Comparison of ENCODE assay signal across 10 mouse cellular contexts in genomic region chr11:103666181-103666906, GRCm38 (mm10). TPM values are rescaled to one million over a fixed set of nuclear protein-coding genes. Genes with fewer than 3 reads are reported as not detected.
DNase-seq lines count a peak whose midpoint lies in the region; ATAC-seq and TF ChIP-seq lines count a peak whose summit lies in the region.
"Had no signal": no experiment of that assay in that cellular context is flagged by ENCODE, and none has a peak within 500 bp of the region (broad histone marks: within the 10 kb centered on the region; RNA-seq: fewer than 3 reads in every experiment).

No protein-coding gene starts in this region.

- ATAC-seq in forebrain, embryonic 15.5 days (replicated peaks): peak; percentile 89
- peak; percentile 79 for ATAC-seq in neural tube, embryonic 14.5 days (ENCODE audit: low read depth)

- peak overlapping the region; percentile 82 for H3K27ac ChIP-seq in forebrain, embryonic 15.5 days (replicated peaks)
- no peak overlapping the region for H3K27ac ChIP-seq in neural tube, embryonic 14.5 days (ENCODE audit: low read depth, low read length)

- H3K4me2 ChIP-seq in forebrain, embryonic 15.5 days (replicated peaks): peak overlapping the region; percentile 19
- H3K4me2 ChIP-seq in neural tube, embryonic 14.5 days (ENCODE audit: low read depth, low read length): no peak overlapping the region

- no peaks in the 10 kb centered on the region; the same call in 1 of the 2 replicates for H3K27me3 ChIP-seq in forebrain, embryonic 15.5 days
- H3K27me3 ChIP-seq in neural tube, embryonic 14.5 days (ENCODE audit: control insufficient read depth, insufficient read depth, low read length): no peaks in the 10 kb centered on the region

- H3K36me3 ChIP-seq in forebrain, embryonic 15.5 days: no peaks in the 10 kb centered on the region
- no peaks in the 10 kb centered on the region for H3K36me3 ChIP-seq in neural tube, embryonic 14.5 days (ENCODE audit: control insufficient read depth, insufficient read depth, low read length)

- H3K9me3 ChIP-seq in forebrain, embryonic 15.5 days: no peaks in the 10 kb centered on the region
- no peaks in the 10 kb centered on the region for H3K9me3 ChIP-seq in neural tube, embryonic 14.5 days (ENCODE audit: control insufficient read depth, low read length)

- no peak for TF ChIP-seq POLR2A in lung, adult 2 months (IDR thresholded peaks at IDR 0.05; ENCODE audit: borderline replicate concordance, extremely low read depth, low read depth, low read length)

- H3K4me3 ChIP-seq in forebrain, embryonic 15.5 days: no peak overlapping the region
- H3K4me3 ChIP-seq in neural tube, embryonic 14.5 days (ENCODE audit: low read depth, low read length): no peak overlapping the region
- no peak overlapping the region for H3K4me3 ChIP-seq in lung, adult 2 months (replicated peaks; ENCODE audit: extremely low read depth, low read depth, low read length)
- H3K4me3 ChIP-seq: myocyte had no signal

- peak; percentile 34 for DNase-seq in cerebellum, adult 11-12 months
- DNase-seq in layer of hippocampus, postnatal 25 days (ENCODE audit: extremely low spot score in 1 of 2, low spot score in 1 of 2): peak; percentile 41 to 48
- DNase-seq in lung, adult 2 months: no peak
- no peak for DNase-seq in gastrocnemius, postnatal 4 days (ENCODE audit: low spot score in 2 of 2)
- no peak for DNase-seq in T-cell, adult 2 months (ENCODE audit: low spot score)
- no peak for DNase-seq in heart, postnatal 36 days

- 9% methylated on average over 10 of the region's 10 CpGs for WGBS in forebrain, embryonic 15.5 days
- 33% methylated on average over 10 of the region's 10 CpGs for WGBS in neural tube, embryonic 14.5 days
- WGBS in lung, adult 2 months: 42% methylated on average over 10 of the region's 10 CpGs

- H3K4me1 ChIP-seq in forebrain, embryonic 15.5 days: peaks cover 29% of the 10 kb centered on the region
- H3K4me1 ChIP-seq in neural tube, embryonic 14.5 days (ENCODE audit: control insufficient read depth, insufficient read depth, low read length): 0 out of 2 replicates have a peak, but pooled peaks cover 9% of the 10 kb centered on the region
- H3K4me1 ChIP-seq in lung, adult 2 months (ENCODE audit: control insufficient read depth, insufficient read depth, low read length): peaks cover 10% of the 10 kb centered on the region

- TF ChIP-seq CTCF in lung, adult 2 months (IDR thresholded peaks at IDR 0.05; ENCODE audit: insufficient read depth, low read length): no peak

- no peak overlapping the region for H3K9ac ChIP-seq in forebrain, embryonic 15.5 days (replicated peaks)
- H3K9ac ChIP-seq in neural tube, embryonic 14.5 days (replicated peaks; ENCODE audit: low read depth, low read length): no peak overlapping the region

- intact Hi-C loops in heart, postnatal 36 days (cut with DNase I): no loop called here

RNA-seq across cellular contexts. Expression of gene Rprml, which starts 17.0 kb away (rescaled TPM):
- 8.8 TPM in 2 replicates for polyA plus RNA-seq in forebrain, embryonic 15.5 days (2015; fragmentation: Nextera tagmentation; extraction: Ambion mirVana)
- total RNA-seq in layer of hippocampus, postnatal 25 days (2021): 100 to 1,000 TPM; 117 to 122 TPM
- 0.27 TPM in 1 of 2 replicates, not detected in the other for polyA plus RNA-seq in neural tube, embryonic 14.5 days (2014; fragmentation: Nextera tagmentation; extraction: Ambion mirVana)
- 10.4 and 13.2 TPM in 2 replicates for polyA plus RNA-seq in lung, adult 2 months (2012; rRNA removed)
- total RNA-seq in gastrocnemius, postnatal 4 days (2021): under 1 TPM in 1 of 2 experiments, not detected in 1; 0.27 TPM
- total RNA-seq in heart, postnatal 36 days (2021): not detected

RNA-seq across cellular contexts. Expression of gene Lyzl6, which starts 27.7 kb away (rescaled TPM):
- polyA plus RNA-seq in forebrain, embryonic 15.5 days (2015; fragmentation: Nextera tagmentation; extraction: Ambion mirVana): not detected in 2 replicates
- not detected for total RNA-seq in layer of hippocampus, postnatal 25 days (2021)
- polyA plus RNA-seq in neural tube, embryonic 14.5 days (2014; fragmentation: Nextera tagmentation; extraction: Ambion mirVana): not detected in 2 replicates
- polyA plus RNA-seq in lung, adult 2 months (2012; rRNA removed): not detected in 2 replicates
- total RNA-seq in gastrocnemius, postnatal 4 days (2021): not detected
- not detected for total RNA-seq in heart, postnatal 36 days (2021)
- polyA plus RNA-seq: large intestine, adult 2 months; myocyte had no signal

RNA-seq across cellular contexts. Expression of gene Gosr2, which starts 31.4 kb away (rescaled TPM):
- polyA plus RNA-seq in forebrain, embryonic 15.5 days (2015; fragmentation: Nextera tagmentation; extraction: Ambion mirVana): 103 TPM in 2 replicates
- 10 to 100 TPM; 68.3 to 71.6 TPM for total RNA-seq in layer of hippocampus, postnatal 25 days (2021)
- 76.3 and 88.8 TPM in 2 replicates for polyA plus RNA-seq in neural tube, embryonic 14.5 days (2014; fragmentation: Nextera tagmentation; extraction: Ambion mirVana)
- 60.4 and 78.2 TPM in 2 replicates for polyA plus RNA-seq in lung, adult 2 months (2012; rRNA removed)
- 10 to 100 TPM; 67.1 to 68.6 TPM for total RNA-seq in gastrocnemius, postnatal 4 days (2021)
- total RNA-seq in heart, postnatal 36 days (2021): 10 to 100 TPM; 34.7 to 34.9 TPM

RNA-seq across cellular contexts. Expression of gene Gm884, which starts 45.4 kb away (rescaled TPM):
- polyA plus RNA-seq in forebrain, embryonic 15.5 days (2015; fragmentation: Nextera tagmentation; extraction: Ambion mirVana): not detected in 2 replicates
- total RNA-seq in layer of hippocampus, postnatal 25 days (2021): not detected
- not detected in 2 replicates for polyA plus RNA-seq in neural tube, embryonic 14.5 days (2014; fragmentation: Nextera tagmentation; extraction: Ambion mirVana)
- polyA plus RNA-seq in lung, adult 2 months (2012; rRNA removed): not detected in 2 replicates
- not detected for total RNA-seq in gastrocnemius, postnatal 4 days (2021)
- not detected for total RNA-seq in heart, postnatal 36 days (2021)
- polyA plus RNA-seq: large intestine, adult 2 months; myocyte had no signal

Comparison
In these comparisons a context has a peak if more than half of its experiments do, and no peak if none do; other contexts are left out.
1. DNase-seq: peak in cerebellum, adult 11-12 months (single experiment) and layer of hippocampus, postnatal 25 days (2 of 2); none in lung, adult 2 months (single experiment), gastrocnemius, postnatal 4 days (0 of 2), T-cell, adult 2 months (single experiment) and heart, postnatal 36 days (0 of 2).
2. RNA of gene Rprml, which starts 17.0 kb away (total RNA-seq): 117 to 122 TPM in layer of hippocampus, postnatal 25 days; 0.27 TPM in gastrocnemius, postnatal 4 days and not detected in heart, postnatal 36 days; every median in the first group is over 10 times any median in the second.